In the genomic region with DNA sequence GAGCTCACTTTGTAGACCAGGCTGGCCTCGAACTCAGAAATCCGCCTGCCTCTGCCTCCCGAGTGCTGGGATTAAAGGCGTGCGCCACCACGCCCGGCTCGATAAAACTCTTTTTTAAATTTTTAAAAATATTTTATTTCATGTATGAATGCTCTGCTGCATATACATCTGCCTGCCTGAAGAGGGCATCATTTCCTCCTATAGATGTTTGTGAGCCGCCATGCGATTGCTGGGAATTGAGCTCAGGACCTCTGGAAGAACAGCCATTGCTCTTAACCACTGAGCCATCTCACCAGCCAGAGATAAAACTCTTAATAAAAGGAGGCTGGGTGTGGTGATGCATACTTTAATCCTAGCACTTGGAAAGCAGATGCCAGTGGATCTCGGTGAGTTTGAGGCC, we compare ENCODE assay signal across 33 mouse cellular contexts. TPM values are rescaled to one million over a fixed set of nuclear protein-coding genes. Genes with fewer than 3 reads are reported as not detected.
A peak's percentile ranks its signal among the peaks of the same experiment; 100 is the strongest.
DNase-seq lines count a peak whose midpoint lies in the region; ATAC-seq and TF ChIP-seq lines count a peak whose summit lies in the region.
"Had no signal": no experiment of that assay in that cellular context is flagged by ENCODE, and none has a peak within 500 bp of the region (broad histone marks: within the 10 kb centered on the region; RNA-seq: fewer than 3 reads in every experiment).

No protein-coding gene starts in this region.

- no peaks in the 10 kb centered on the region for H3K9me3 ChIP-seq in lung, embryonic 14.5 days (ENCODE audit: low read depth, low read length)
- H3K9me3 ChIP-seq: forebrain, embryonic 10.5 days; forebrain, embryonic 13.5 days; G1E; heart, embryonic 12.5 days; heart, embryonic 15.5 days; hindbrain, embryonic 10.5 days; hindbrain, embryonic 13.5 days had no signal

- DNase-seq in gastrocnemius, adult 2 months: no peak
- no peak for DNase-seq in gastrocnemius, adult 18-20 months (ENCODE audit: low spot score)
- no peak for DNase-seq in lung, embryonic 14.5 days
- no peak for DNase-seq in lung, postnatal 36 days
- DNase-seq in ES-CJ7 (ENCODE audit: low read depth, low spot score) (peak; percentile 39), ZHBTc4 (ENCODE audit: low read depth, low spot score) (peak; percentile 53)
- DNase-seq in T-cell, adult 2 months (ENCODE audit: low spot score): no peak
- no peak for DNase-seq in embryo, embryonic 11 days
- DNase-seq: adrenal gland, postnatal 10 days; adrenal gland, postnatal 36 days; cerebellum, adult 18-20 months; cerebellum, adult 9-10 months; cerebellum, postnatal 25 days; gastrocnemius, postnatal 25 days; heart, adult 18-20 months; heart, postnatal 10 days; heart, postnatal 36 days had no signal

- ATAC-seq in lung, embryonic 14.5 days (ENCODE audit: insufficient read depth): no peak
- ATAC-seq: forebrain, embryonic 13.5 days; forebrain, embryonic 16.5 days; inflammation-experienced regulatory T-cells, adult 6 months; intestine, embryonic 16.5 days; Patski had no signal

- TF ChIP-seq CTCF in gastrocnemius, adult 2 months (IDR thresholded peaks at IDR 0.05): peak; percentile 10; the same call in 1 of the 2 replicates
- peak; percentile 16; the same call in 1 of the 2 replicates for TF ChIP-seq CTCF in lung, embryonic 14.5 days (IDR thresholded peaks at IDR 0.05; ENCODE audit: low read depth)

- no peak overlapping the region for H3K9ac ChIP-seq in lung, embryonic 14.5 days
- H3K9ac ChIP-seq: forebrain, embryonic 13.5 days; heart, embryonic 12.5 days; heart, embryonic 15.5 days; hindbrain, embryonic 13.5 days had no signal

- 85% methylated on average over 10 of the region's 11 CpGs for WGBS in lung, embryonic 14.5 days

- intact Hi-C loops in gastrocnemius, adult 2 months (cut with DNase I): no loop called here

- H3K4me1 ChIP-seq in lung, embryonic 14.5 days (ENCODE audit: insufficient read depth): no peaks in the 10 kb centered on the region
- H3K4me1 ChIP-seq: forebrain, embryonic 10.5 days; hindbrain, embryonic 10.5 days; hindbrain, embryonic 13.5 days had no signal

- no peak overlapping the region for H3K4me2 ChIP-seq in lung, embryonic 14.5 days
- H3K4me2 ChIP-seq: forebrain, embryonic 13.5 days; heart, embryonic 12.5 days; heart, embryonic 15.5 days; hindbrain, embryonic 13.5 days had no signal

- H3K4me3 ChIP-seq in gastrocnemius, adult 2 months: no peak overlapping the region
- H3K4me3 ChIP-seq in lung, embryonic 14.5 days (ENCODE audit: low read depth, low read length): no peak overlapping the region
- H3K4me3 ChIP-seq: forebrain, embryonic 10.5 days; forebrain, embryonic 13.5 days; heart, embryonic 12.5 days; heart, embryonic 15.5 days; hindbrain, embryonic 10.5 days; hindbrain, embryonic 13.5 days had no signal

- H3K36me3 ChIP-seq in lung, embryonic 14.5 days (ENCODE audit: insufficient read depth): no peaks in the 10 kb centered on the region
- H3K36me3 ChIP-seq: forebrain, embryonic 10.5 days; G1E; heart, embryonic 12.5 days; heart, embryonic 15.5 days; hindbrain, embryonic 10.5 days; hindbrain, embryonic 13.5 days had no signal

- no peak overlapping the region for H3K27ac ChIP-seq in gastrocnemius, adult 2 months
- no peak overlapping the region for H3K27ac ChIP-seq in lung, embryonic 14.5 days (ENCODE audit: low read depth)
- H3K27ac ChIP-seq: forebrain, embryonic 10.5 days; forebrain, embryonic 13.5 days; heart, embryonic 15.5 days; hindbrain, embryonic 10.5 days; hindbrain, embryonic 13.5 days; hindbrain, postnatal 0 days had no signal

- H3K27me3 ChIP-seq in lung, embryonic 14.5 days (ENCODE audit: insufficient read depth, low read length): no peaks in the 10 kb centered on the region
- H3K27me3 ChIP-seq: forebrain, embryonic 13.5 days; heart, embryonic 12.5 days; heart, embryonic 15.5 days; hindbrain, embryonic 13.5 days; Patski had no signal

RNA-seq across cellular contexts. Expression of a gene that starts 16.0 kb away (rescaled TPM):
- total RNA-seq in gastrocnemius, adult 2 months (2021): 100 to 1,000 TPM; 102 to 120 TPM
- 100 to 1,000 TPM; 125 to 129 TPM for total RNA-seq in gastrocnemius, adult 18-20 months (2021)
- not detected in 2 replicates for polyA plus RNA-seq in lung, embryonic 14.5 days (2014; fragmentation: Nextera tagmentation; extraction: Ambion mirVana)
- total RNA-seq: adrenal gland, adult 18-20 months; adrenal gland, postnatal 36 days; common myeloid progenitor, adult 5-6 weeks; hindbrain, postnatal 0 days had no signal
- polyA plus RNA-seq: forebrain, embryonic 13.5 days; G1E; gonadal fat pad, adult 2 months; hindbrain, embryonic 10.5 days; inflammation-experienced regulatory T-cells, adult 6 months; Patski had no signal

RNA-seq across cellular contexts. Expression of a gene that starts 49.5 kb away (rescaled TPM):
- total RNA-seq in gastrocnemius, adult 2 months (2021): not detected
- total RNA-seq in gastrocnemius, adult 18-20 months (2021): not detected
- polyA plus RNA-seq in lung, embryonic 14.5 days (2014; fragmentation: Nextera tagmentation; extraction: Ambion mirVana): 2.9 and 4.8 TPM in 2 replicates
- total RNA-seq: common myeloid progenitor, adult 5-6 weeks; G1E; gastrocnemius, adult 8-10 months; gastrocnemius, postnatal 25 days; heart, adult 18-20 months; heart, postnatal 10 days; heart, postnatal 36 days had no signal
- polyA plus RNA-seq: G1E; inflammation-experienced regulatory T-cells, adult 6 months had no signal

Comparison
In these comparisons a context has a peak if more than half of its experiments do, and no peak if none do; other contexts are left out.
1. DNase-seq: peak in ES-CJ7 (single experiment) and ZHBTc4 (single experiment); none in gastrocnemius, adult 2 months (single experiment), gastrocnemius, adult 18-20 months (single experiment), lung, embryonic 14.5 days (single experiment), lung, postnatal 36 days (single experiment), T-cell, adult 2 months (single experiment) and embryo, embryonic 11 days (single experiment).